Mouse (Mus musculus) retina, postnatal 1 day (tissue): ENCODE results near the gene Cnfn.
A peak's percentile ranks its signal among the peaks of the same experiment; 100 is the strongest.
"Not testable (repeated sequence)": the region's sequence is repeated elsewhere in the genome, so short reads cannot be mapped to it uniquely, and the experiment has no call there.

Source experiments
- DNase-seq: peaks from one replicate; pipeline ENCODE4 v3.0.0-alpha.2; 2012

Cnfn gene

DNA sequence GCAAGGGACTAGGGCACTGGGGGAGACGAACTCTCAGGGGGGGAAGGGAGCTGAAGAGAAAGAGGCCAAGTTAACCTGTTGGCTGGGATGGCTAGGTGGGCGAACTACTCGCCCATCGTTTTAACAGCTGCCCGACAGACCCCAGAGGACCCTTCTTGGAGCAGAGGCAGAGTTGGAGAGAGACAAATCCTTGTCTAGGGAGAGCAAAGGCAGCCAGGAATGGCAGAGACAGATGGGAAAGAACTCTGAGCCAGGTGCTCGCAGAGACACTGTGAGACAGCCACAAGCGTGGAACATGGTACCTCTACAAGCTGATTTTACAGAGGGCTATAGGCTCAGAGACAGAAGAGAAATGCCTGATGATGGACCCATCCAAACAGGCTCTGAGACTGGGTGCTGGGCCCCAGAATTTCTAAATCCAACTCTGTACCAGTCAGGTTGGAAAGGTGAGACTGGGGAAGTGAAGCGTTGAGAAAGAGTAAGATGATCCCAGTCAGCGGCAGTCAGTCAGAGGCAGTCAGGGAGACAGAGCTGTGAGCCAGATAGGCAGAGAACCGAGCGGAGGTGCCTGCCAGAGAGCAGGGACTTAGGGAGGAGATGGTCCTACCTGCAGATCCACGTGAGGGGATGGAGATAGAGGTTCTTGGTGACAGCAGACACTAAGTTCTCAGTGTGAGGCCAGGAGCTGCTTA, at the start of gene Cnfn:
Gene Cnfn (minus strand): TSS at position 667 of the 692 bp plus-strand sequence.
- DNase-seq = no peak

GRCm38 (mm10) chr7:25417597-25417996, 48.1 kb upstream of the Cnfn start:
- peak; percentile 46 for DNase-seq

GRCm38 (mm10) chr7:25412833-25413441, 43.4 kb upstream of the Cnfn start, which contains the start of gene Cxcl17:
Gene Cxcl17, minus strand, starts transcription at chr7:25412886.
- DNase-seq = no peak

GRCm38 (mm10) chr7:25411861-25412260, 42.3 kb upstream of the Cnfn start:
- DNase-seq = no peak

- no peak for DNase-seq
Observed at GRCm38 (mm10) chr7:25410969-25411615, 41.6 kb upstream of the Cnfn start.

DNA sequence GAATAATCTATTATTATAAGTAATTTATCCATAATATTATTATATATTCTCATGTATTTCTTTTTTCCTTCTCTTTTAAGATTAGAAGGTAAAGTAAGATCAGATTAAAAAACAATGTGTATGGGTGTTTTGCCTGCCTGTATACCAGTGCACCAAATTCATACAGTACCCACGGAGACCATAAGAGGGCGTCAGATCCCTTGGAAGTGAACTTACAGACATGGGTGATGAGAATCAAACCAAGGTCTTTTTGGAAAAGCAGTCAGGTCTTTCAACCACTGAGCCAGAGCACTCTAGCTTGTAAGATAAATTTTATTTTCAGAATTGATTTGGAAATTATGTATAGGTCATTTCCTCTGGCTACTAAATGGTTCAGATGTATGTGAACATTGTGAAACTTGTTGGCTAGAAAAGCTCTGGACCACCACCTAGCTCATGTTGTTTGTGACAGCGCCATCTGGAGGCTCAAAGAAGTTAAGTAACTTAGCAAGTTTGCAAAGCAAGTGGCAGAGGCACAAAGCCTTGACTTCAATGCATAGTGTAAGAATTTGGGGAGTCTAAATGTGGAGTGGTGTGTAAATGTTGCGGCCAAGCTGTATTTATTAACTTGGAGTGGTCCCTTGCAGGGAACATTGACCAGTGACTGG, 39.7 kb upstream of the Cnfn start:
- DNase-seq = peak; percentile 69

DNA sequence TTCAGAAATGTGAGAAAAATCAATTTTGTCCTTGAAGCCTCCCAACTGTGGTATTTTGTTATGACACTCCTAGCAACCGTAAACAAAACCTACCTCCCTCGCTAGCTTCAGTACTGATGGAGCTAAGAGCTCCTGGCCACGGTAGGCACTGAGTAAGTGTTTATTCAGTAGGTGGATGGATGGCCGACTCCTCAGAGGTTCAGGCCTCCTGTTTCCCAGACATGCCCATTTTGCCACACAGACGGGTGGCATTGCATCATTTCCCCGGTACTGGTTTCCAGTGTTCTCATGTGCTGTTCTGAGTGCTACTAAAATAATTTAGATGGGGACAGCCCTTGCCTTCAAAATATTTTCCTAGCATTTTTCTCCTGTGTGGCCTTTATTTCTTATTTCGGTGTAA, 36.9 kb upstream of the Cnfn start:
- DNase-seq = no peak

GRCm38 (mm10) chr7:25402671-25403101, 33.2 kb upstream of the Cnfn start:
- peak; percentile 88 for DNase-seq

DNA sequence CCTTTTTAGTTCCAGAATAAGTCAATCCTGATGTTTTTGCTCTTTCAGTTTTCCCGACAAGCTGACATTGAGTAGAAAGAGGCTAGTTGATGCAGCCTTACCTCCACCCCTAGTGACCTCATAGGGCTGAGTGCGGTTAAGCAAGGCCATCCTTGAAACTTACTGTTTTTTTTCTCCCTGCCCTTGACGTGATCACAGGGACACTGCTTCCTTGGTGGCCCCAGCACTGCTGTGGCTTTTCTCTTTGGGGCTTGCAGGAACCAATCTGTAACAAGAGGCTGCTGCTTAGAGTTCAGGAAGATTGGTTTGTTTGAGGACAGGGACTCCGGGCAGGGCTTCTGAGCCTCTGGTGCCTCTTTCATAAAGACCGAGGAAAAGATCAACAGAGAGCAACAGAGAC, 32.5 kb upstream of the Cnfn start:
- no peak for DNase-seq

- no peak for DNase-seq
Observed at GRCm38 (mm10) chr7:25401551-25401950, 32.0 kb upstream of the Cnfn start.

GRCm38 (mm10) chr7:25399028-25399427, 29.5 kb upstream of the Cnfn start:
- DNase-seq = not testable (repeated sequence)

DNA sequence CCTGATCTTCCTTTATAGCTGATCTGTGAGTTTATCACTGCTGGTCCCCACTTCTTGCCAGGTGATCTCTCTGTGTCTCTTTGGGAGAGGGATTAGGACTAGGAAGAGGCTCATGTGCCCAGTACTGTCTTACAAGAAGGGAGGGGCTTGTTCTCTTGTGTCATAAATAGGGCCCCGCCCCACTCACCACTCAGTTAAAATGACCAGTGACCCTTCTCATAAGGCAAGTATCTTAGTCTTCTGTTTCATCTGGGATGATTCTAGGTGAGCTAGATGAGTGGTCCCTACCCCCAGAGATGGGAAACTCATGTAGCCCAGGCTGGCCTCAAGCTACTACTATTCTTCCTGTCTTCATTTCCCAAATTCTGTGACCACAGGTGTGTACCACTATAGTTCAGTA, 29.1 kb upstream of the Cnfn start, which contains the start of gene Lipe:
Gene Lipe (minus strand): TSS at position 101 of the 400 bp plus-strand sequence.
- no peak for DNase-seq

DNA sequence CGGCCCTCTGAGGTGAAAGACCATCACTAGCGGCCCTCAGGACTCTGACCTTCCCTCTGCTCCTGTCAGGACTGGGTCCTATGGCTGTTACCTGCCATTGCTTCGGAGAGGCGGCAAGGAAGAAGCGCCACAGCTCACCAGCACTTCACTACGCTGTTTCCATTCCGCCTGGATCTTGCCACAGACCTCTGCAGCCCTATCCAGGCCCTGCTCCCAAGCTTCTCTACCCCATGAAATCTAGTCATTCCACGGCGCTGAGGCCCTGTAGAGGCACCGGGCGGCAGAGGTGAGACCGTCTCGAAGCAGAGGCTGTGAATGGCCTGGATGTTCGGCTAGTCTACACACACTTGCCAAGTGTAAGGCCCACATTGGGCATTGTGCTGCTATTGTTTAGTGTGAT, 27.1 kb upstream of the Cnfn start:
- no peak for DNase-seq

DNA sequence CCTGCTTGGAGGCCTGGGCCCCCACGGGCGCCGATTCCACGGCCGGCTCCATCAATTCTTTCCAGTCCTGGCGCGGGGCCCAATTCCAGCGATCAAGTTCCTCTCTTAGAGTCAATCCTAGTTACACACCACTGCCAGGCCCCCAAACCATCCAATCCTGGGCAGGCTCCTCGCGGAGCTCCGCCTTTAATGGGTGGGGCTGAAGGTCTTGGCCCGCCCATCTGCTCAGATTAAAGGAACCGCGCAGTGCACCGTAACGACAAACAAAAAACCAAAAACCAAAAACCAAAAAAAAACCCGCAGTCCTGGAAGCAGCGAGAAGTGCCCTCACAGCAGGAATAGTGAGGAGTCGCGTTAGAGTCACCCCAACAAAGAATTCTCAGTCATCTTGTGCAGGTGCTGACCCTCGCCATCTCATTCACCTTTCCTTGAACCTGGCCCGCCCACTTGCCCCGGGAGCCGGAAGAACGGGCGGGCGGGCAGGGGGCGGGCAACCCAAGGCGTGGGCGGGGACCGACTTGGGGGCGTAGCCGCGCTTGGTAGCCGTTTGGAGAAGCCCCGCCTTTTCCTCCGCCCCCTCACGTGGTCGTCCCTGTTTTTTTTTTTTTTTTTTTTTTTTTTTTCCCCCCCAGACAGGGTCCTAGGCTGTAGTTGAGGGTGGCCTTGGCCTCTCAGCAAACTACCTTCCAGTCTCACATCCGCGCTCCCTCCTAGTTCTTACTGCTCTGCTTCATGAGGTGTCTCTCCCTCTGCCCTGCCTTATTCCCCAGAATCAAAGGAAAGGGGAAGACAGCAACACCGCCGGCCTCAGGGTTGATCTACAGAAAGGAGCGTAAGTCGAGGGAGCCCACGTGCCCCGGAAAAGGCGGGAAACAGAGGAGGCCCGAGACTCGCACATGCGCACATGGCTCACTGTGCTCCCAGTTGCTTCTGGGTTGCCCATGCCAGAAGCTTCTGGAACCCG, 26.3 kb upstream of the Cnfn start:
- peak; percentile 96 for DNase-seq

DNA sequence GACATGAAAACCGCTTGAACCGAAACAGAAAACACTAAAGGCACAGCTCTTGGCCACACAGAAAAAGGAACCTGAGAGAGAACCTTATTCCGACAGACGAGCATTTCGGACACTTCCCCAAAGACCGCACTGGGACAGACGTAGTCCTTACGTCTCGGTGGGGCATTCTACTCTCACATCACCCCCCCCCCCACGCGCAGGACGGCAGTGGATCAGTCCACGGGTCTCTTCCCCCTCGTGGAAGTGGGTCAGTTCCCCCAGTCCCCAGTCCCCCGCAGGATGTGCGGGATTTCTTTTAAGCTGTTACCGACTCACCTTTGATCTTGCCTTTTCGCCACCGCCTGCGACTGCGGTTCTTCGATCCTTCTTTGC, 25.6 kb upstream of the Cnfn start:
- no peak for DNase-seq

GRCm38 (mm10) chr7:25394754-25395153, 25.2 kb upstream of the Cnfn start:
- no peak for DNase-seq

DNA sequence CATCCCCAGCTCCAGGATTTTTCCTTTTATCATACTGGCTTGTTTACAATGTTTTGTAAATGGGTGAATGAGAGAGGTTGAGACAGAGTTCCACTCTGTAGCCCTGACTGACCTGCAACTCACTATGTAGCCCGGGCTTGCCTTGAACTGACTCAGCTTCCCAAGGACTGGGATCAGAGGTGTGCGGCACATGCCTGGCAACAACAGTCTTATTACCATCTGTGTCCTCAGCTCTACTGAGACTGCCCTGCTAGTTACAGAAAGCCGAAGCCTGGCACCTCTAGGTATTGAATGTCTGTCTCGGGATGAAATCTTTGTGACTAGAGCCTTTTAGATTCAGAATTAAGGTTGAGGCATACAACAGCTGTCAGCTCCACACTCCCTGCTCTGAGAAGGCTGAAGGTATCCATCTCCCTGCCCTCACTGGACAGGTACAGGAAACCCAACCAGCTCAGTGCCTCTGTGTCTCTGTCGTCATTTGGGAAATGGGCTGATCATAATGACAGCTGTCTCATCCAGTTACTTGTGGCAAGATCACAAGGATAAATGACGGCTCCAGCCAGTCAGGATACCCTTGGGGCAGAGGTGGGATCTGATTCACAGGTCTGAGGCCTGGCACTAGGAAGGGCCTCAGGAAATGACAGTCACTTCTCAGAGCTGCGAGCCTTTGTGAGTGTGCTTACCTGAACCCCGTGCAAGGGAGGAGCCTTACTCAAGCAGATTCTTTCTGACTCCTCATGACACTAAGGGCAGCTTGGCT, 24.1 kb upstream of the Cnfn start:
- peak; percentile 28 for DNase-seq

- DNase-seq = no peak
Observed at GRCm38 (mm10) chr7:25392851-25393250, 23.3 kb upstream of the Cnfn start.

- DNase-seq = no peak
Observed at GRCm38 (mm10) chr7:25391856-25392453, 22.4 kb upstream of the Cnfn start.

GRCm38 (mm10) chr7:25390986-25391385, 21.5 kb upstream of the Cnfn start:
- no peak for DNase-seq
